Mouse (Mus musculus) thymus, postnatal 4 days (tissue): ENCODE results near the gene Scgb1b12.
"Not testable (repeated sequence)": the region's sequence is repeated elsewhere in the genome, so short reads cannot be mapped to it uniquely, and the experiment has no call there.

Experiments
- DNase-seq: peaks from one replicate; pipeline ENCODE4 v3.0.0; 2021

Gene Scgb1b12

DNA sequence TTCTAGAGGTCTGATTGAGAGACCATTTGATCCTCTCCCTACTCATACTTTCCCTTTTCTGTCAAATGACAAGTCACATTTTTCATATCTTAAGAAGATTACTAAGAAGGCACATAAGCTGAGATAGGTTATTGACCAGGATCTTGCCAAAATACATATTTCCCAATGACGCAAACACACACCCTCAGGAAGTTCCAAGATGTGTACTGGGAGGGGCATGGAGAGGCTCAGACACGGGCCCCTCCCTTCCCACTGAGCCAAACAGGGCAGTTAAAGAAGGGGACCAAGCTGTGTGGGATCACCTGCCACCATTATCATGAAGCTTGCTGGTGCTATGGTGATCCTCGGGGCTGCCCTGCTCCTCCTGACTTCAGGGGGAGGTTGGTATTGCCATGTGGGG is at the start of gene Scgb1b12:
Gene Scgb1b12, plus strand, starts transcription at position 301 of the 400 bp plus-strand sequence.
- not testable (repeated sequence) for DNase-seq

DNA sequence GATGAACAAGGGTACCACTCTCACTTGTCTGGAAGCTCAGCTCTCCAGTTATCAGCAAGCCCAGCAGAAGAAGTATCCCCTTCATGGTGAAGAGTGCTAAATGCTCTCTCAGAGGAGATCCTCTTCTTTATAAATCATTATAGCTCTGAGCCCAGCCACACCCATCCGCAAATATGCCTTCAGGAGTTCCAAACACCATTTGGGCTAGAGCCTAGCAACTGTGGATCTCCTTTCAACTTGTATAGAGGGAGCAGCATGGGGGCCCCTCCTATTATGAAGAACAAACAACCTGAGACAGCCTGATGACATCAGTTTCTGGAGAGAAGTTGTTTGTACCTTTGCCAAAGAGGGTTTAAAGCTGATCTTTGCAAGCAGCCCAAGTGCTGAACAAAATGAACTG is 6.8 kb upstream of the Scgb1b12 start, which contains the start of gene Scgb2b12:
Gene Scgb2b12, minus strand, starts transcription at position 101 of the 400 bp plus-strand sequence.
- not testable (repeated sequence) for DNase-seq
